Mouse (Mus musculus): ENCODE data around the gene Mrps31.

DNA sequence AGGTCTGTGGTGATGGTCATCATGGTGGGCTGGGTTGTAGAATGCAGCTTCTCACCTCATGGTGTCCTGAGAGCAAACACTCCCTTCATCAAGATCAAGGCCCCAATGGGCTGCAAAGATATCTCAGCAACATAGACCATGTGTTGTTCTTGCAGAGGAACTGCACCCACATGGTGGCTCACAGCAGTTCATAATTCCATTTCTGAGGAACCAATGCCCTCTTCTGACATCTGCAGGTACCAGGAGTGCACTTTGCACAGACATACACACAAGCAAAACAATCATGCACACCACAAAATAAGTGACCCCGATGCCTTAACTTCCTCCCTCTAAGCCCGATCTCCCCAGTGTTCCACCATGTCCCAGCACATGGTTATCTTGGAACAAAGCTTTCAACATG, 7.9 kb upstream of the Mrps31 start:
- no peak for TF ChIP-seq POLR2A (IDR thresholded peaks at IDR 0.05; ENCODE audit: insufficient read length, low read depth)
- no peak for TF ChIP-seq MAX (IDR thresholded peaks at IDR 0.05; ENCODE audit: low read depth)
- TF ChIP-seq REST (IDR thresholded peaks at IDR 0.05; ENCODE audit: insufficient read depth, insufficient read length): no peak
- TF ChIP-seq POLR2AphosphoS2 (IDR thresholded peaks at IDR 0.05; ENCODE audit: insufficient read length, low read depth): no peak
- no peak for TF ChIP-seq MYOD1 (IDR thresholded peaks at IDR 0.05; ENCODE audit: control insufficient read depth in 1 of 3, insufficient read length in 2 of 3, low read depth in 2 of 3)
- TF ChIP-seq TCF3 (IDR thresholded peaks at IDR 0.05; ENCODE audit: insufficient read length, low read depth): no peak

Measured in myocyte (in vitro differentiated cells).